Mouse (Mus musculus): ENCODE measurements around the gene Plau.
A peak's percentile ranks its signal among the peaks of the same experiment; 100 is the strongest.

The Plau gene

DNA sequence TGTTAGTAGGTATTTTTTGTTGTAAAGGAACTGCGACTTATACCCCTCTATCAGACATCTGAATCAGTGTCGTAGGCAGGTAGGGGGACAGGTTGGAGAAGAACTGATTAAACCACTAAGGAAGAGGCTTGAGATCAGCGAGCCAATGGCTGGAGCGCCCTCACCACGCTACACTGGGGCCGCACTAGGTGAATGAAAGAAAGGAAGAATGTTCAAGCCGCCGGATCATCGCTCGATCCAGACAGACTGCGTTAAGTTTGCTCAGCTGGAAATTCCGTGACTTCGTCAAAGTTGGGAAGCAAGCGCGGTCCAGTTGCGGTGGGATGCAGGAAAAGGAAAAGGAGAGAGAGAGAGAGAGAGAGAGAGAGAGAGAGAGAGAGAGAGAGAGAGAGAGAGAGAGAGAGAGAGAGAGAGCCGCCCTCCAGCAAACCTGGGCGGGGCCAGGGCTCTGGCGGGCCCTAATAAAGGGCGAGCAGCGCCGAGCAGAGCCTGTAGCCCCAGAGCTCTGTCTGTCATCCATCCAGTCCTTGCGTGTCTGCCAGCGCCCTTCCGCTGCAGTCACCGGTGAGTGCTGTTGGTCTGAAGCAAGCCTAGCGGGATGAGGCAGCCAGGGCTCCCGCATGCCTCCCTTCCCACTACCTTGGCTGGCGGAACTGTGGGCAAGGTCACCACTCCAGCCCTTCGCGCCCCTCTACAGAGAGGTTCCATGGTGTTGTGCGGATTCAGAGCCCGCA is at the start of gene Plau:
Gene Plau (plus strand): TSS at position 490 of the 734 bp plus-strand sequence.
- DNase-seq (ENCODE audit: low read depth, low spot score) = no peak

DNA sequence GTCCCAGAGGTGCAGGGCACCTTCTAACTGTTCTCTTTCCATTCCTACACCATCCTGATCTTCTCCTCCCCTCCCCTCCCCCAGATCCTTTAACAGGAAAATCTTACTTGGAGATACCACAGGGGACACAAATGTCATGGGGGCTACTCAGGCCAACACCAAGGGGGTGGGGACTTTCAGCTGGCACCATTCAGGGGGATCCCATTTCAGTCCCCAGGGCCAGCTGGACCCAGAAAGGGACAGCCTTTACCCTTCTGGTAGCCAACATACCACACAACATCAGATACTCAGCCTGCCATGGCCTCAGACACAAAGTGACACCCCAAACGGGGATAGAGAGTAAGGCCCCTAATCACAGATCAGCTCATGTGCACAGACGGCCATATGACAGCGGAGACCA is 48.3 kb upstream of the Plau start:
- no peak for DNase-seq (ENCODE audit: low read depth, low spot score)

DNA sequence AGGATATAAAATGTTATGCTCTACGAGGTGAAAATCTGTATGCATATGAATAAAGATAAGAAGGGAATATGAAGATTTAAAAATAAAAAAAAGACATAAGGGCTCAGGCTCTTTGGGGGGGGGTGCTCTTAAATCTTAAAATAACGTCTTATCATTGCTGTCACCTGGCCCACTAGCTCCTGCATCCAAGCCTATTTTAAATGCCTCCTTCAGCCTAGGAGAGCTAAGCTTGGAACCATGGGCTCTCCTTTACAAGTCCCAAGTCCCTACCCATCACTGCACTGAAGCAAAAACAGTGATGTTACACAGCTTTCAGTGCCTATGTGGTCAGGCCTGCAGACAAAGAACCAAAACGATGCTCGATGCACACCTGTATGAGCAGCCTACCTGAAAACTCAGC is 46.9 kb upstream of the Plau start:
- DNase-seq (ENCODE audit: low read depth, low spot score) = no peak

DNA sequence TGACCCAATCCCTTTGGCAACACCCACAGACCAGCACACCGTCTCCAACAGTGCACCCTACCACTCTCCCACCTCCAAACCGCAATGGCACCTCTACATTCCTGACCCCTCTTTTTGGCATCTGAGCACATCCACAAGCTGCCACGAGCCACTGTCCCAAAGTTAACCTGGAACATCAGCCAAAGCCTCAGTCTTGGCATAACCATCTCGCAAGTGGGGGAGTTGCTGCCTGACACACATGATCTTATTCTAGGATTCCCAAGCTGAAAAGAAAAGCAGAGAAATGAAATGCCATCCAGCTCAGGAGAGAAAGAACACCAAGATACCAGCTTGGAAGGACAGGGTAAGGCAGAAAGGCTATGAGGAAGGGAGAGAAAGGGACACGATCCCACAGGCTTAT is 46.0 kb upstream of the Plau start:
- no peak for DNase-seq (ENCODE audit: low read depth, low spot score)

GRCm38 (mm10) chr14:20790996-20791395 is 45.5 kb upstream of the Plau start:
- no peak for DNase-seq (ENCODE audit: low read depth, low spot score)

- no peak for DNase-seq (ENCODE audit: low read depth, low spot score)
Observed at GRCm38 (mm10) chr14:20791511-20792242, 44.8 kb upstream of the Plau start.

DNA sequence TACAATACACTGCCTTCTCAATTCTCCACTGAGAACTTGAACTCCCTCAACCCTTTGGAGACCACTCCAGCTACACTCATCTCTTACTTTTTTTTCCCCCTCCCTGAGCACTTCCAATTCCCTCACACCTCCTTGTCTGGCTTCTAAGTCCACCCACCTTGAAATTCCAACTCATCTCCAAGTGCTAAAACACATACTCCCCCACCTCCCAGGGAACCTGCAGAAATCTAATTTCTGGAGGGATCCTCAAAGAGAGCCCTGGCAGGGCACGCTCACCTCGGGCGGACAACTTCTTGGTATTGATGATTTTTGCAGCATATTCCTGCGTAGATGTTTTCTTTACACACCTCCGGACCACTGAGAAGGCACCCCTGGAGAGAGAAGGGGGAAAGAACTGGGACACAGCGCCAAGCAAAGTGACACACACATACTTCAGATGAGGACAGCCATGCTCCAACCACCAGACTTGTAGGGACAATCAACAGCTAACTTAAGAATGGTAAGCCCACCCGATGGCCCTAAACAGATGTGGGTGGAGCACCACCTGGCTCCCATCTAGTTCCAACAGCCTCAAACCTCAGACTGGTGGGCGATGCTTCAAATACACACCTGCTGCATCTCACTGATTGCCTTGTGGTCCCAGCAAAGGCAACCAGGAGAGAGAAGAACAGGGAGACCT is 44.1 kb upstream of the Plau start:
- no peak for DNase-seq (ENCODE audit: low read depth, low spot score)

DNA sequence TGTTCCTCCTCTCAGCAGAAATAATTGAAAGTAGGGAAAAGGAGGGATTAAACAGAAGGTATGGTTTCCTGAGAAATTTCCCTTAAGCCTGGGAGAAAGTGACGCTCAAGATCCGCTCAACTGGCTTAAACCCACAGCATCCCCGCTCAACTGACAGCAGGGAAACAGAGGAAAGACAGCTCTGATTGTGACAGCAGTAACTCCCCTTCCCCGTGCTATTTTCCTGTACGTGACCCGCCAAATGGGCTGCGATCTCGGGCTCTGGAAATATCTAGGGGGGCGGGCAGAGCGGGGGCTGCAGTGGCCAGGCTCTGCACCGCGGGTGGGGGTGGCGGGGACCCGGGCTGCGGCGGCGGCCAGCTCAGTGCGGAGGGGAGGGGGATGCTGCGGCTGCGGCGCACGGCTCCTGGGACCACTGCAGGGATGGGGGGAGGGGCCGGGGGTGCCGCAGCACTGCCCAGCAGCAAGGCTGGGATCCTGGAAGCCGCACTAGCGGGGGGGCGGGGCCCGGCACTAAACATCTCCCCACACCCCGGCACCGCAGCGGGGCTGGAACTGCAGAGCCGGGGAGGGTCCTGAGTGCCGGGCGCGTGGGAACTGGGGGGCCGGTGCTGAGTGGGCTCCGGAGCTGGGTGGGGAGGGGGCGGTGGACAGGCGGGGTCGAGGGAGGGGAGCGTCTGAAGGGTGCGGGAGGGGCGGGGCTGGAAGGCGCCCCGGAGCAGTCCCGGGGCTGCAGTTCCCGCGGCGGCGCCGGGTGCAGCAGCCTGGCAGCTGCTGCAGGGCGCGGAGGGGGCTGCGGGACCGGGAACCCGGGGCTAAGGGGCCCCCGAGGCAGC is 43.3 kb upstream of the Plau start:
- peak; percentile 18 for DNase-seq (ENCODE audit: low read depth, low spot score)

- DNase-seq (ENCODE audit: low read depth, low spot score) = peak; percentile 60
Observed at GRCm38 (mm10) chr14:20793758-20794531, 42.5 kb upstream of the Plau start, which contains the start of gene Camk2g. TSS of gene Camk2g (minus strand) at chr14:20794088.

GRCm38 (mm10) chr14:20794589-20794988 is 41.9 kb upstream of the Plau start:
- no peak for DNase-seq (ENCODE audit: low read depth, low spot score)

GRCm38 (mm10) chr14:20795423-20796152 is 40.9 kb upstream of the Plau start:
- DNase-seq (ENCODE audit: low read depth, low spot score) = no peak

- DNase-seq (ENCODE audit: low read depth, low spot score) = no peak
Observed at GRCm38 (mm10) chr14:20796170-20796569, 40.3 kb upstream of the Plau start.

GRCm38 (mm10) chr14:20796643-20797042 is 39.8 kb upstream of the Plau start:
- DNase-seq (ENCODE audit: low read depth, low spot score) = no peak

GRCm38 (mm10) chr14:20798300-20798699 is 38.2 kb upstream of the Plau start:
- DNase-seq (ENCODE audit: low read depth, low spot score) = no peak

DNA sequence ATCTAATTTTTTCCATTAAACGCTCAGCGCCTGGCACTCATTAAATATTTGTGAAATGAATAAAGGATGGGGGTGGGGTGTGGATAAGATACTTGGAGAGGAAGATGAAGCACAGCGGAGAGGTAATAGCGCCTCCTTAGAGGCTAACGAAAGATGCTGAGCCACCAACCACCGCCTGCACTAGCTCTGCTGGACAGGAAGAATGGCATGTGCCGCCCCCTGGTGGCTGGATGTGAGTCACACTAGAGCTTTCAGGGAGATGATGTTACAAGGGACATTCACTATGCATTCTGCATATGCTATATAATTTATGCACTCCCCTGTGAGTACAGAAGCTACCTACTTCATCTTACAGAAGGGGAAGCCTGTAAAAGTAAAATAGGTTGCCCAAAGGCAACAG is 37.7 kb upstream of the Plau start:
- peak; percentile 55 for DNase-seq (ENCODE audit: low read depth, low spot score)

- DNase-seq (ENCODE audit: low read depth, low spot score) = no peak
Observed at GRCm38 (mm10) chr14:20802926-20803605, 33.4 kb upstream of the Plau start.

- peak; percentile 47 for DNase-seq (ENCODE audit: low read depth, low spot score)
Observed at GRCm38 (mm10) chr14:20803606-20803938, 32.9 kb upstream of the Plau start.

DNA sequence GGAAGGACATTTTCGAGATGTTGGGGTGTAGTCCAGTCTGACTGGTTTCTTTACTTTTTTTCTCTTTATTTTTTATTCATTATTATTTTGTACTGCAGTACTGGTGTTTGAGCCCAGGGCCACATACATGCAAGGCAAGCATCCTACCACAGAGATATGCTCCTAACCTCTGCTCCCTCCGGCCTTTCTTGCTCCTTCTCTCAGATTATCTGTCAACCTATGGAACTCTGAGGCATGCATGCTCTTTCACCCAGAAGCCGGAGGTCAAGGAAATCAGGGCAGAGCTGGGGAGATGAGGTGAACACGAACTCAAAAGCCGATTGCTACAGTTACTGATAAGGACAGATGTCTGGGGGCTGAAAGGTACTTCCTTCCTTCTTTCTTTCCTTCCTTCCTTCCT is 32.0 kb upstream of the Plau start:
- no peak for DNase-seq (ENCODE audit: low read depth, low spot score)

- no peak for DNase-seq (ENCODE audit: low read depth, low spot score)
Observed at GRCm38 (mm10) chr14:20804964-20805672, 31.3 kb upstream of the Plau start.

Measured in WW6 (cell line).